Mouse (Mus musculus) frontal cortex, postnatal 10 days (tissue): ENCODE data around the gene Kcnn4.
A peak's percentile ranks its signal among the peaks of the same experiment; 100 is the strongest.

Experiments
- DNase-seq, 2 experiments: peaks; one replicate each; pipeline ENCODE4 v3.0.0; 2022; ENCODE audit warnings: low spot score in 2 of 2, mixed read lengths in 1 of 2

The Kcnn4 gene

GRCm38 (mm10) chr7:24369731-24370541 is at the start of gene Kcnn4:
Kcnn4 (plus strand) TSS chr7:24370263.
- no peak for DNase-seq

- DNase-seq: no peak
These were observed 47.5 kb upstream of the Kcnn4 start for GRCm38 (mm10) chr7:24322593-24322992.

- no peak for DNase-seq
These were observed 44.9 kb upstream of the Kcnn4 start for GRCm38 (mm10) chr7:24325197-24325596.

GRCm38 (mm10) chr7:24325675-24326128 is 44.4 kb upstream of the Kcnn4 start:
- peak; percentile 38 to 41 for DNase-seq

- DNase-seq: no peak
These were observed 43.6 kb upstream of the Kcnn4 start for GRCm38 (mm10) chr7:24326273-24327135.

- DNase-seq: no peak
These were observed 42.6 kb upstream of the Kcnn4 start for GRCm38 (mm10) chr7:24327281-24327975.

- no peak for DNase-seq
These were observed 36.6 kb upstream of the Kcnn4 start, which contains the start of gene Tescl for GRCm38 (mm10) chr7:24333304-24333986. Tescl (minus strand) TSS chr7:24333936.

- DNase-seq: peak in 1 of 2 experiments; percentile 71
These were observed 34.3 kb upstream of the Kcnn4 start for GRCm38 (mm10) chr7:24335699-24336309.

- no peak for DNase-seq
These were observed 31.8 kb upstream of the Kcnn4 start for GRCm38 (mm10) chr7:24338241-24338640.

- DNase-seq: no peak
These were observed 26.3 kb upstream of the Kcnn4 start for GRCm38 (mm10) chr7:24343701-24344272.

- DNase-seq: no peak
These were observed 23.6 kb upstream of the Kcnn4 start for GRCm38 (mm10) chr7:24346444-24346843.

GRCm38 (mm10) chr7:24348896-24349295 is 21.2 kb upstream of the Kcnn4 start, which contains the start of gene Lypd5:
Lypd5 (plus strand) TSS chr7:24349196.
- DNase-seq: no peak

- DNase-seq: no peak
These were observed 14.4 kb upstream of the Kcnn4 start for GRCm38 (mm10) chr7:24355646-24356045.

- no peak for DNase-seq
These were observed 14.0 kb upstream of the Kcnn4 start for GRCm38 (mm10) chr7:24356081-24356480.

- DNase-seq: no peak
These were observed 12.2 kb upstream of the Kcnn4 start for GRCm38 (mm10) chr7:24357899-24358298.

GRCm38 (mm10) chr7:24359269-24359668 is 10.8 kb upstream of the Kcnn4 start:
- DNase-seq: no peak

- DNase-seq: no peak
These were observed 9.1 kb upstream of the Kcnn4 start for GRCm38 (mm10) chr7:24361001-24361400.

- no peak for DNase-seq
These were observed 6.8 kb upstream of the Kcnn4 start for GRCm38 (mm10) chr7:24363228-24363627.

GRCm38 (mm10) chr7:24364827-24365226 is 5.2 kb upstream of the Kcnn4 start:
- DNase-seq: peak; percentile 39 to 84

GRCm38 (mm10) chr7:24365258-24366014 is 4.6 kb upstream of the Kcnn4 start:
- no peak for DNase-seq
